Mouse (Mus musculus) urinary bladder, adult 18-20 months (tissue): Measurements from ENCODE around the gene Pdcd1.
"Not testable (repeated sequence)": the region's sequence is repeated elsewhere in the genome, so short reads cannot be mapped to it uniquely, and the experiment has no call there.

Experiments used
- DNase-seq, 2 experiments: peaks; one replicate each; pipeline ENCODE4 v3.0.0; 2022; ENCODE audit warnings: low spot score in 2 of 2, mixed read lengths in 2 of 2

Pdcd1 gene

GRCm38 (mm10) chr1:94033075-94033602 lies 19.2 kb downstream of the Pdcd1 start:
- DNase-seq, result no peak

- no peak for DNase-seq
Measured at GRCm38 (mm10) chr1:94028741-94029140, 23.6 kb downstream of the Pdcd1 start.

- DNase-seq, result no peak
Measured at GRCm38 (mm10) chr1:94027506-94028108, 24.7 kb downstream of the Pdcd1 start.

- no peak for DNase-seq
Measured at GRCm38 (mm10) chr1:94020151-94020550, 32.2 kb downstream of the Pdcd1 start, which contains the start of gene Neu4. Gene Neu4, plus strand, starts transcription at chr1:94020451.

- DNase-seq, result no peak
Measured at GRCm38 (mm10) chr1:94011643-94012042, 40.7 kb downstream of the Pdcd1 start.

- DNase-seq, result not testable (repeated sequence)
Measured at GRCm38 (mm10) chr1:94008826-94009225, 43.5 kb downstream of the Pdcd1 start.

- not testable (repeated sequence) for DNase-seq
Measured at GRCm38 (mm10) chr1:94005954-94006506, 46.3 kb downstream of the Pdcd1 start.

GRCm38 (mm10) chr1:94001023-94001422 lies 51.3 kb downstream of the Pdcd1 start:
- DNase-seq, result no peak

- DNase-seq, result not testable (repeated sequence)
Measured at GRCm38 (mm10) chr1:93991491-93991890, 60.9 kb downstream of the Pdcd1 start.

- not testable (repeated sequence) for DNase-seq
Measured at GRCm38 (mm10) chr1:93991068-93991467, 61.3 kb downstream of the Pdcd1 start.

- DNase-seq, result not testable (repeated sequence)
Measured at GRCm38 (mm10) chr1:93990209-93990608, 62.1 kb downstream of the Pdcd1 start, which contains the start of gene Gal3st2c. Gene Gal3st2c, plus strand, starts transcription at chr1:93990509.

GRCm38 (mm10) chr1:93988786-93989185 lies 63.6 kb downstream of the Pdcd1 start:
- DNase-seq, result no peak
